Mouse (Mus musculus) layer of hippocampus, postnatal 36 days (tissue): ENCODE data around the gene Cped1. TPM values are rescaled to one million over a fixed set of nuclear protein-coding genes. Genes with fewer than 3 reads are reported as not detected.
"Not testable (repeated sequence)": the region's sequence is repeated elsewhere in the genome, so short reads cannot be mapped to it uniquely, and the experiment has no call there.

Experiments used
- DNase-seq, 2 experiments: peaks; one replicate each; pipeline ENCODE4 v3.0.0; 2022
- total RNA-seq, 2 experiments: library from RNA; stranded (reverse); gene quantifications; 2 replicates each; pipeline ENCODE4 v1.2.3; 2021

Gene Cped1
- total RNA-seq, 2 experiments from 2014 or later: 1.7 to 2.1 TPM

DNA sequence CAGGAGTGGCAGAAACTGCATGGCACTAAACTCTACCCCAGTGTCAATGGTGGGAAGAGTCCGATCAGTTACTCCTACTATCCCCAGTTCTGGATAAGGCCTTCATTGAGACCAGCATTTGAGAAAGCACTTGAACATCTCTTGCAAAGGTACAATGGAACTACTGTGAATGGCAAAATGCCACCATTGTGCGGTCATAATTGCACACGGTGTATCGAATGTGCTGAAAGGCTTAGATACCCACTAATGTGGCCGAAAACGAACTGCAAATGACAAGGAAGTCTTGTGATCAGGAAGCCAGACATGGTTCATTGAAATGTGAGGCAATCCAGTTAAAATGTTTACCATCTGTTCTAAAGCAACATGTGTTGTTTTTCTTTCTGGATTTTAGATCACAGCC is 247.8 kb downstream of the Cped1 start:
- DNase-seq: no peak

DNA sequence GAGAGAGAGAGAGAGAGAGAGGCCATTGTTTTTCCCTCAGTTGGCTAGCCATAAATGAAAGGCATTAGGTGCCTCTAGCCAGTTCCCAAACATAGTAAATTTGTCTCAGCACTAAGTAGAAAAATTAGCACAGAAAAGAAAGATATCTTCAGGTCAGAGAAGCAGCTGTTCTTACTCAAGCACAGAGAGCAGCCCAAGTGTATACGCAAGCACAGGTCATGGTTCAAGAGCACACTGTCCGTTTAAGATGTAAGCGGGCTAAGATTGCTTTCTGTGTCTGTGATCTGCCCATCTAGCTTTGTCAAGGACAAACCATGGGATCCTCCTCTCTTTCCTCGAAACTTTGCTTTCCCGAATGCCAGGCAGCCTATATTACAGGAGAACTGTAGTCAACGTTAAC is 249.4 kb downstream of the Cped1 start:
- no peak for DNase-seq

DNA sequence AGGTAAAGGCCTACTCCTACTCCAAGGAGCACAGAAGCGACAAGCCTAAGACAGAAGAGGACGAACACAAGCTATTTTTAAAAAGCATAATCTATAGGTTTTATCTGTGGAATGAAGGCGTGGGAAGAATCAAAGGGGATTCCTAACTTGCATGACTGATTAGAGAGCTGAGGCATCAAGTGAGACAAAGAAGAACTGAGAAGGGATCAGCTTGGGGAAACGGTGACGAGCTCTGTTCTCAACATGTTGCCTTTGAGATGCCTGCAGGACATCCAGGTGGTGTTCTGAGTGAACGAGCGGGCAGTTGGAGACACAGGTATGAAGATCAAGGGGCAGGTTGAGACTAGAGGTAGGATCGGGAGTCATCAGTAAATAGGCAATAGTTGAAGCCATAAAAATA is 257.6 kb downstream of the Cped1 start:
- DNase-seq: no peak

DNA sequence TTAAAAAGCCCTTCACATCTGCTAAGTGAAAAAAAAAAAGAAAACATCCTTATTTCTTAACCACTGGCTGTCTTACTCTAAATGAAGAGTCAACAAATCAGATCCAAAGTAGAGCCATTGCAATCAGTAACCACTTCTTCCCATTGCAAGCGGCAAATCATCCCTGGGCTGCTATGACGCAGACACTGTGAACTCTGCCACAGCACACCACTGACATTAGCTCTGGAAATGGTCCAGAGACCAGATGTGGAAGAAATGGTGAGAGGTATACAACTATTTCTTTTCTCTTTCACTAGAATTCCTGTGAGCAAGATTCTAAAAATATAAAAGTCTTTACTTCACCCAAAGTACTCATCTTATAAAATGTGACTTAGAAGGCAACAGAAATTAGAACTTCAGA is 261.0 kb downstream of the Cped1 start:
- no peak for DNase-seq

DNA sequence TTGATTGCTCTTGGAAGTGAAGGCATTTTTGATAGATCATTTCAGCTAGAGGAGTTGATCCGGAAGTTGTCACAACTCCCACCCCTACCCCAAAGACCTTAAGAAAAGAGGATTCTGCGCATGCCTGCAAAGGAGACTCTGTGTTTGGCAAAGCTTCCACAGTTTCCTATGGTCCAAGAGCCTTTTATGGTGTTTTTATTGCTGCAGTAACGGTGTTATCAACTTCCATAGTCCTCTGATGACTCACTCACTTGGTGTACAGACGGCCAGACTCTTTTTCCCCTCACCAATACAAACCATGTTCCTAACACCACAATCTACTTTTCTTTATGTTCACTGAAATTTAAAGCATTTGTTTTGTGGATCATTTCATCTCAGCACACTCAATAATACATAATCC is 273.1 kb downstream of the Cped1 start:
- DNase-seq: no peak

DNA sequence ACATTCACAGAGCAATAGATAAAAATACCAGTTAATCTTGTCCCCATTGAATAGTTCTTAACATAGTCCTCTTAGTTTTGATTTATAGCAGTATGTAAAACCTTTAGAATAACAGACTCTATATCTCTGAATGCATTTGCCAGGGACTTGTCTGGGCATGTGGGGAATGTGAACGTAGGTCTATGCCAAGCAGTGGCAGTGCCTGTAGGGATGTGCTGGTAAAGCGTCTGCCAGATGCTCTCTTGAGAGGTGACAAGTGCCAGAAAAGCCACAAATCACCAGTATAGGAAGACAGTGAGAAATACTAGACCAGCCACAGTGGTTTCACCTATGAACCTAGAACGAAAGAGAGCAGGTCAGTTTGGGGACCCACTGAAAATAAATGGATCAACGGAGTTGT is 276.8 kb downstream of the Cped1 start:
- no peak for DNase-seq

DNA sequence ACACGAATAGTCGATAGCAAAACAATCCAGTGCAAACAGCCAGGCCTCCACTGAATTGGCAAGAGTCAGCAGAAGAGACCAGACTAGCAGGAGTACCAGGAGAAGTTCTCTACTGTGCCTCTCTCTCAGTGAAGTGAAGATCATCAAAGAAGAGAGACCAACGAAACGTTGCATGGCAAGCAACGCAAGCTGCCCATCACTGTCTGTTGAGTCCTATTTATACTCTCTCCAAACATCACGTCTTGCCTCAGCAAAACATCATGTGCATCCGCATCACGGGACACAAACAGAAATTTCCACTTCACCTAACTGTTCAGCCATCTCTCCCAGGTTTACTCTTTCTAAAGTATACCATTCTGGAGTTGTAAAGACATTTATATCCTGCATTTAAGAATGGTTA is 278.4 kb downstream of the Cped1 start:
- DNase-seq: not testable (repeated sequence)

DNA sequence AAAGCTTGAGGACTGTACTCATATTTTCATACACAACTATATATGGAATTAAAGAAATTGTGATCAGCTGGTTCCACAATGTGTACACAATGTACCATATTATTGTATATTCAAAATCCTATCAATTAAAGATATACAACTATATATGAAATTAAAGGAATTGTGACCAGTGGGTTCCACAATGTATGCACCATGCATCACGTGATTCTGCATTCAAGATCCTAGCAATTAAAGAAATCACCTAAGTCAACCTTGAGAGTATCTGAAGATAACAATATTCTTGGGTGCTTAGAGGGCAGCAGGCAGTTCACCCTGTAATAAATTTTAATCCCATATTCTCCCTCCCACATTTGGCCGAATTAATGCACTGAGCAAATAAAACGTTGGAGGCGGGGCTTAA is 280.3 kb downstream of the Cped1 start:
- DNase-seq: no peak

DNA sequence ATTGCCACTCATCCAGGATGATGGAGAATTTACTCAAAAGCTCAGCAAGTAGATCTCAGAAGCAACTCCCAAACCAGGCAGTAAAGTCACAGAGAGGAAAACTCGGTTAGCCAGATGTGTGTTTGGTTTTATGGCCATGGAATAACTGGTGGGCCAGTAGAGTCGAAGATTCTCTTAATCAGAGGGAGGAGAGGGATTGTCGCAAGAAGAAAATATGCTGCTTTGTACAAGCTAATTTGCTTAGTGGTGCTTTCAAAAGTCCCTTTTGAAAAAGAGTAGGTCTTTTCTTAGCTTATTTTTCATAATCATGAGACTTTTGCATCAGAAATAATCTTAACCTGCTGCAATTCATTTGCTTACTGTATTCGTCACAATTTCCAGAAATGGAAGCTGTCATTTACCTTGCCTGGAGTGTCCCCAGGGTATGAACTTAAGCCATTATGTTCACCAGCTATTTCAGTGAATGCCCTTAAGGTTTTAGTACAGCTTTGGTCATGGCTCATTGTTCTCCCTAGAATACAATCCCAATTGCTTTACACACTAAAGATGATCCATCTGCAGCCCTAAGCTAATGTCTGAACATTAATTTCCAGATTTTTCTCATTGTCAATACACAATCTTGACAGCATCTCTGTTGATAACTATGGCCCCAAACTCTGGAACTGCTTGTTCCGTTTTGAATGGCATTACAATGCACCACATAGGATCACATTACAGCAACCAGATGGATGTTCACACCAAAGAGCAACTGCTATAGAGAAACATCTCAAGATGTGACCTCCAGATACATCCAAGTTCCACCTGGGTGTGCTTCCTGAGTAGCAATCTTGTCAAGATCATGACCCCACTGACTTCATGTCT is 282.3 kb downstream of the Cped1 start:
- DNase-seq: no peak

DNA sequence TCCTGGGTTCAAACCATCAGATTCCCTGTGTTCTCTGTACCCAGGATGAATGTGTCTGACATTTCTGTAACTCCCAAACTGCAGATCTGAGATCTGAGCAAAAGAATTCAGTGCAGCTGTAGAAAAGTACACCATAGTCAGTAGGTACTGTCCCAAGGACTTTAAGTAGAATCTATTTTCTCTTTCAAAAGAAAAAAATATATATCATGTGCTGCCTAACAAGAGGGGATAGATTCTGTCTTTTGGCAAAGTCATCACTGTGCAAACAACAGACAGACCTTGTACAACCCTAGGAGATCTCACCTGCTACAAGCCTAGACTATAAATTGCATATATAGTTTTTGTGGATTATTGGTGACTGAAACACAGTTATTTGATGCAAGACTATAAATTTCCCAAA is 283.0 kb downstream of the Cped1 start:
- no peak for DNase-seq

DNA sequence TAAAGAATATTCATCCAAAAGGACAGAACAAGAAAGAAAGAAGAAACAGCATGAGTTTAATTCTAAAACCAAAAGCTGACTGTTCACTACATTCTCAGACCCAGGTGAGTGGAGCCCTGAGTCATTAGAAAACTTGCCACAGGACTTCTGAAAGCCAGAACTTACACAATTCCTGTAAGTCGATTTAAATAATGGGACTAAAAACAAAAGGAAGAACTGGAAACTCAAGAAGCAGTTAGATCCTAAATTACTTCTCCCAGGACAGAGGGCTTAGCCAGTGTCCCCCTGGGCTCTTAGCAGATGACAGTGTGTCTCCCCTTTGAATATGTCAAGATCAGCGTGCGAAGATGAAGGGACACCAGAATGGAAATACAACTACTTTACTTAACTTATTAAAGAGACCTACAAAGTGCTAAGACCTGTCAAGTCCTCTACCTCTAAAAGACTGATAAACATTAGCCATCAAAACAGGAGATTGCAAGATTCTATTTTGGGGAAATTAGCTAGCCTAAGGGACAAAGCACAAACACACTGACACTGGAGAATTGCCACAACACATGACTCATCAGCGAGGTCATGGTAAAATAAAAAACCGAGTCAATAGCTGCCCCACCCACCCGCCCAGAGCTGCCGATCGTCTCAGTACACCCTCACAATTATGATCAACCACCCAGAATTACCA is 284.3 kb downstream of the Cped1 start:
- no peak for DNase-seq

DNA sequence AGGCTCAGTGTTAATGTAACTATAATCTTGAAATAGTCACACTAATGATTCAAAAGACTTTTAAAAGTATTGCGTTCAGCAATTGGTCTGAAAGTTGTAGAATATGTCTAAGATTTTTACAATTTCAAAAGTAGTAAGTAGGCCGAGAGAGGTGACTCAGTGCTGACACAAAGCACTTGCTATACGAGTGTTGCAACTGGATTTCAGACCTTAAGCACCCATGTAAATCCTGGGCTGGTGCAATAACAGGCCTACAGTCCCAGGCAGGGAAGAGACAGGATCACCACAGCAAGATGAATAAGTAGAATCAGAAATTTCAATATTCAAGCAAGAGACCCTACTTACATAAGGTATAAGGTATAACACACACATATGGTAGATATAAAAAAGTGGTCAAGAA is 292.2 kb downstream of the Cped1 start:
- DNase-seq: no peak

DNA sequence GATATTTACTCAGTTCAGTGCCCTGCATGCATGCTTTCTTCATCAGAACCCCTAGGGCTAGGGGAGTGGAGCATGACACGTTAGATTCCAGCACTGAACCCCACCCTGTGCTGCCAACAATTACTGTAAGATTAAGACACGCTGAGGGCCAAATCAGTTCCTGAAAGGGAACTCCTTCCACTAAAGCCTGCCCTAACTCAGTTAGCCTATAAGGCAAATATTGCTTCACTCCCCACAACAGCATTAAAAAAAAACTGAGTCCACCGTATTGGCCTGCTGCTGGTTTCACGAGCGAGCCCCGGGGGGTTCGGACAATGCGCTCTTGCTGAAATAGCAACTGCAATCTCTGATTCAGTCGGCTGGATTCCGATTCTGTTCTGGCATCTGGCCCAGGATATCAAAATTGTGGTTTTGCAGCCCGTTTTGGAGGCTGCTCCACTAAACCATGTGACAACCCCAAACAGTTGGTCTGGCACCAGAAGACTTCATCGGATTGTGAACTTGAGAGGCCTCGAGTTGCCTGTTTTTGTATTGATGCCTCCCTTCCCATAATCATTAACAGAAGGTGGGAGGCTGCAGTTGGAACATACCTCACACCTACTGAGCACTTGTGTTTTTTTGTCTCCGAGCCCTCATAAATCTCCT is 294.6 kb downstream of the Cped1 start:
- DNase-seq: peak; percentile 35 to 55

DNA sequence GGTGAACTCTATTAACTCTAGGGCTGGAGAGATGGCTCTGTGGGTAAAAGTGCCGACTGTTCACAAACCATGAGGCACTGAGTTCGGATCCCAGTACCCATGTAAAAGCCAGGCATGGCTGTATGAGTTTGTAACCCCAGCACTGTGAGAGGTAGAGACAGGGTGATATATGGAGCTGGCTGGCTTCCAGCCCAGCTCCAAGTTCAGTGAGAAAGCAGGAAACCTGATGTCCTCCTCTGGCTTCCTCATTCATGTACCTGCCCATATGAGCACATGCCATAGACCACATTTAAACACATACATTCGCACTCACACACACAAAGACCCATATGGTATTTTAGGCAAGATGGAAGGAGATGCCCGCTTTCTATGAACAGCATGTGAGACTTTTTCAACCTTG is 296.7 kb downstream of the Cped1 start:
- no peak for DNase-seq

DNA sequence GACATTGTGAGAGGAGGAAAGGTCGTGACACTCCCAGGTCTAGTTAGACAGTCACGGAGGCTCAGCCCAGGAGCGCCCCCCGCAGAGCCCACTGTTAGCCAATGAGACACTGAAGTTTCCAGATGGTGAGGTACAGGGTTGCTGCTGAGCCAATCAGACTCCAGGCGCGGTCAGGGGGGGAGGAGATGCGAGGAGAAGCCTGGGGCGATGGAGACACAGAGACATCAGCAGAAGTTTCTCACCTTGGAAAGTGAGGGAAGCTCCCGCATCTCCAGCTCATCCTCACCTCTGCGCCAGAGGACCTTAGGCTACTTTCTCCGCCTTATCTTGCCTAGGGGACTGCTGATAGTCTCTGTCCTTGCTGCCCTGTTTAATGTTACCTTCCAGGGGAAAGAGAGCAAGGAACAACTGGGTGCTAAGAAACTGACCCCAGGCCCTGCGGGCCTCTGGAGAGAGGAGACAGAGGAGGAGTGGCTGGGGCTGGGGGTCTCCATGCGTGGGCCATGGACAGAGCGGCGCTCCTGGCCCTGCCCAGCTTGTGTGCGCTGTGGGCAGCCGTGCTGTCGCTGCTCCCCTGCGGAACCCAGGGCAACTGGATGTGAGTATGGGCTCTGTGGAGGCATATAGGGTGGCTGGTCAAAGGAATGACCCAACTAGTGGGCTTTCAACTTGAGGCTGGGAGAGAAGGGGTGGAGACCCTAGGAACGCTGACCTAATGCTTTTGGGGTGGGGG is 302.5 kb downstream of the Cped1 start, which contains the start of gene Wnt16:
TSS of gene Wnt16 (plus strand) at position 224 of the 733 bp plus-strand sequence.
- peak in 1 of 2 experiments; percentile 16 for DNase-seq

DNA sequence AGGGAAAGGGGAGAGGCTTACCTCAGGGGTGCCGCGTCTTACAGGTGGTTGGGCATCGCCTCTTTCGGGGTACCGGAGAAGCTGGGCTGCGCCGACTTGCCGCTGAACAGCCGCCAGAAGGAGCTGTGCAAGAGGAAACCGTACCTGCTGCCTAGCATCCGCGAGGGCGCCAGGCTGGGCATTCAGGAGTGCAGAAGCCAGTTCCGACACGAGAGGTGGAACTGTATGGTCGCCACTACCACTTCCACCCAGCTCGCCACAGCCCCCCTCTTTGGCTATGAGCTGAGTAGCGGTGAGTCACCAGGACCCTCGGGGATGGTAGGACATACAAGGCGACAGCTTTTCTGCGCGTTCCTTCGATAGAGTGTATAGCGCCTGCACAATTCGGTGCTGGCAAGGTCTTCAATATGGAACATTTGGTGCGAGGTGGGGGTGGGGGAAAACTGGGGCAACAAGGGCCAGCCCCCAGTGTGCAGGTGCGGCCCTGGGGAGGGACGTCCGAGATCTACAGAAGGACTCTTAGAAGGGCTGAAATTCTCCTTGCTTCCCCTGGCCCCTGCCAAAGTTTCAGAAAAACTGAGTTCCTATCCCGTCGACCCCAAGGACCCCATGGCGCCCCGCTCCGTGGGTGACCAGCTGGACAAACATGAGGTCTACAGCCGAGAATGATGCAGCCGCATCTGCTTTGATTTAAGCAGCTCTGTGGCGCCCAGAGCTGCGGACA is 303.2 kb downstream of the Cped1 start:
- DNase-seq: no peak

DNA sequence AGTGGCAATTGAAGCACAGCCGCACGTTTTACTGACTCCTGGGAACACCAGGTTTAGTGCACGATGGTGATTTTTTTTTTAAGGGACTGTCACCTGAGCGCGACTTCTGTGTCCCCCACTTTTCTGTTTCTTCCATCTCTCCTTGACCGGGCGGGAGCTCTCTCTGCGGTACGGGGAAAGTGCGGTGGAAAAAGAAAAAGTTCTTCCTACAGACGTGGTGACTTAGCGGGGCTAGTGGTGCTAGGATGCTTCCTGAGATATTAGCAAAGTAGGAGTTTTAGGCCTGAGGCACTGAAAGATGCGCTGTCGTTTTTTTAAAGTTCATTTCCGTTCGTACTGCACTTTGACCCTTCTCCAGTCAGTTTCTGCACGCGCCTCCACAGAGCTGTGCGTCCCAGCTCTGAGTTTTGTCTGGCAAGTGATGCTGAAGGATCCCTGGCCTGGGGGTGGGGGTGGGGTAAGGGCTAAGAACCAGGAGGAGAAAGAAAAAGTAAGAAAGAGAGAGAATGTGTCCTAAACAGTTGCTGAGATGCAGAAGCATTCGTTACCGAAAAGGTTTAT is 303.8 kb downstream of the Cped1 start:
- DNase-seq: no peak

DNA sequence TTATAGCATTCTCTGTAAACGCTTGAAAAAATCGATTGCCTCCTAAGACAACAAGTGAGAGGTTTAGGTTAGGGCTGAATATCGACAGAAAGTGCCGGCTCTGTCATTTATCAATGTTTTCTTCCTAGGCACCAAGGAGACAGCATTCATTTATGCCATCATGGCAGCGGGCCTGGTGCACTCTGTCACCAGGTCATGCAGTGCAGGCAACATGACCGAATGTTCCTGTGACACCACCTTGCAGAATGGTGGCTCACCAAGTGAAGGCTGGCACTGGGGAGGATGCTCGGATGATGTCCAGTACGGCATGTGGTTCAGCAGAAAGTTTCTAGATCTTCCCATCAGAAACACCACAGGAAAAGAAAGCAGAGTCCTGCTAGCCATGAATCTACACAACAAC is 305.1 kb downstream of the Cped1 start:
- DNase-seq: no peak

DNA sequence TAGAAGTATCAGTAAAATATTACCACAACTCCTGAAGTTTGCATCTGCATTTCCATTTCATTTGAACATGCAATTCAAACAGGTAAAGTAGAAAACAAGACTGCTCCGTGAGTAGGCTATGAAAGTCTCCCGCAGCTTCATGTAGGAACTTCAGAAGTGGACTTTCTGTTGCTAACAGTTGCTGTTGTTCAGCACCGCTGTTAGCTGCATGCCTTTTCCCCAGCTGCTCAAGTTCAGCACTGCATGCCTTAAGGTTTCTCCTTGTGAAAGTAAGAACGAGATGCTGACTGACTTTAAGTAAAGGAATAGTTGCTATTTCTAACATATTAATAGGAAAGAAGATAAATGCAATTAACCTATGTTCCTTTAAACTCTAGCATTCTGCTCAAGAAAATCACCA is 306.3 kb downstream of the Cped1 start:
- no peak for DNase-seq

DNA sequence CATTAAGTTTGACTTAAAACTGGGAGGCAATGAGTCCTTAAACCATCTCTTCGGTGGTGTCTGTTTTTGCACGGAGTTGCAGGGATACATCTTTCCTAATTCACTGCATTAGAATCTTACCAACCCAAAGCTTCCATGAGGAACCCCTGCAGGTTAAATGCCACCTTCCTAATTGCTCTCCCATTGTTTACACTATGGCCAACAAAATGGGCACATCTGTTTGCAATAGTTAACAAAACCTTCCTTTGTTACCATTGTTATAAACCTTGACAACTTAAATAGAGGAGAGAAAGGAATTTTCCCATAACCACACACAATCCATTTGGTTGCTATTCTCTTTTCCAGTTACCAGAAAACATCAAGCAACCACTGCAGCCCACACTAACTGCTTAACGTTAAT is 308.2 kb downstream of the Cped1 start:
- DNase-seq: no peak

DNA sequence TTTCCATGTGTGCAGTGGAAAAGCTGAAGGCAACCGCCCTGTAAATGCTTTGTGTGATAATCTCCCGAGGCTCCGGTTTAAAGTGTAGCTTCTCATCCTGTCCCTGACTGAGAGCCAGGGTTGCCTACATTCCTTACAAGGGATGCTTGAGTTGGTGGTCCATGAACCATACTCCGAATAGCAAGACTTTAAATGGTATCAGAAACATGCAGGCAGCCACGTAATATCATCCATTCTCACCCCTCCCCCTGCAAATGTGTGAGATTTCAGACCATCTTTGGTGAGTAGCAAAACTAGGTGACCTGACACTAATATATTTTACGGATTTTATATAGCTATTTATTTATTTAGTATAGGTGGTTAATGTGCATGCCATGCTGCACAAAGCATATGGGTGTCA is 311.3 kb downstream of the Cped1 start:
- DNase-seq: no peak

DNA sequence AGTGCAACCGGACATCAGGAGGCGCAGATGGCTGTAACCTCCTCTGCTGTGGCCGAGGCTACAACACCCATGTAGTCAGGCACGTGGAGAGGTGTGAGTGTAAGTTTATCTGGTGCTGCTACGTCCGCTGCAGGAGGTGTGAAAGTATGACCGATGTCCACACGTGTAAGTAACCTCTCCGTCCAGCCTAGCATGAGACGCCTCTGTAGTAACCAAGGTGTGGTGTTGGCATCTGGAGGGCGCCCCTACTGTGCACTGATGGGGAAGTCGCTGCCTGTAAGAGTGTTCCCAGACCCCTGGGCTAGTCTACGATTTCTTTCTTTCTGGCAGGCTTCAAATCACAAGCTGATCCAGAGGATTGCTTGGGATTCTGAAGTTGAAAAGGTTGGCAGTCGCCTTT is 312.3 kb downstream of the Cped1 start:
- DNase-seq: no peak
